Mouse (Mus musculus) hindbrain, embryonic 15.5 days (tissue): Measurements from ENCODE around the gene Gm13306. TPM values are rescaled to one million over a fixed set of nuclear protein-coding genes. Genes with fewer than 3 reads are reported as not detected.
"Not testable (repeated sequence)": the region's sequence is repeated elsewhere in the genome, so short reads cannot be mapped to it uniquely, and the experiment has no call there.

Experiments used
- ATAC-seq: fragments of 200-750 bp; cut with Nextera tagmentation; 2 replicates; pipeline ENCODE4 v1.8.0; 2017; ENCODE audit warnings: low read depth, moderate number of reproducible peaks, moderate TSS enrichment; ENCODE audit not compliant: low FRiP score
- H3K27ac ChIP-seq: fragments of 300-500 bp; sonication (generic); replicated peaks from 2 replicates; pipeline ENCODE4 v1.5.1; 2015; ENCODE audit warnings: mild to moderate bottlenecking, inconsistent platforms
- H3K27me3 ChIP-seq: fragments of 300-500 bp; sonication (generic); 2 replicates; pipeline ENCODE4 v1.6.1; 2015; ENCODE audit warnings: control low read depth, inconsistent platforms
- H3K36me3 ChIP-seq: fragments of 300-500 bp; sonication (generic); 2 replicates; pipeline ENCODE4 v1.6.1; 2015; ENCODE audit warnings: control low read depth, inconsistent platforms
- H3K4me1 ChIP-seq: fragments of 300-500 bp; sonication (generic); replicated peaks from 2 replicates; pipeline ENCODE4 v1.6.1; 2015; ENCODE audit warnings: control low read depth, inconsistent platforms
- H3K4me2 ChIP-seq: fragments of 300-500 bp; sonication (generic); 2 replicates; pipeline ENCODE4 v1.6.1; 2015; ENCODE audit warnings: moderate library complexity, mild to moderate bottlenecking, inconsistent platforms
- H3K4me3 ChIP-seq: fragments of 300-500 bp; sonication (generic); 2 replicates; pipeline ENCODE4 v1.5.1; 2015; ENCODE audit warnings: mild to moderate bottlenecking, inconsistent platforms
- H3K9ac ChIP-seq: fragments of 300-500 bp; sonication (generic); 2 replicates; pipeline ENCODE4 v1.6.1; 2015; ENCODE audit warnings: inconsistent platforms
- H3K9me3 ChIP-seq: fragments of 300-500 bp; sonication (generic); 2 replicates; pipeline ENCODE4 v1.6.1; 2016; ENCODE audit warnings: control low read depth, inconsistent platforms
- WGBS: fragments of 180-500 bp; shearing (Covaris S2); methylation state at CpG from one replicate; pipeline ENCODE4 v1.1.7; 2015; 5-methylcytosine and 5-hydroxymethylcytosine counted together
- polyA plus RNA-seq: library from polyadenylated mRNA; unstranded; fragments of >200 nt; fragmentation: Nextera tagmentation; extraction: Ambion mirVana; gene quantifications from 2 replicates; pipeline ENCODE4 v1.2.1, GENCODE M21; 2015

Gm13306 gene
- polyA plus RNA-seq = 3.4 and 3.6 TPM in 2 replicates

DNA sequence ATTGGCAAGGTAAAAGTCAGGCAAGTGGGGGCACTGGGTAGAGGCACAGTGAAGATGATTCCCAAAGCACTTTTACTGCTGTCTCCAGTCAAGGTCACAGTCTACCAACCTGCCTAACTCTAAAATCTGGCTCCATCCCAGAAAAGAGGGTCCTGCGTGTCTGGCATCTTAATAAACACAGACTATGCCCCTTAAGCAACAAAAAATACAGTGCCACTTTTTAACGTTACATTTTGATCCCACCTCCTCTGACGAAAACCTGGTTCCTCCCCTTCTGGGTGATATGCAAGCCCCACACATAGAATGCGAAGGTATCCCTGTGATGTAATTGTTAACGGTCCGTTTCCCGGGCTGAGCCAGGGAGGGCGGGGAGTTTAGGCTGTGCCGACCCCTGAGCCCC is at the start of gene Gm13306:
Gm13306 (plus strand) TSS at position 301 of the 400 bp plus-strand sequence.
- no CpG with 5 or more reads among the region's 9 CpGs for WGBS
- not testable (repeated sequence) for H3K4me3 ChIP-seq, H3K27ac ChIP-seq, H3K27me3 ChIP-seq, H3K4me2 ChIP-seq, H3K9me3 ChIP-seq, H3K4me1 ChIP-seq, H3K9ac ChIP-seq, ATAC-seq, H3K36me3 ChIP-seq

DNA sequence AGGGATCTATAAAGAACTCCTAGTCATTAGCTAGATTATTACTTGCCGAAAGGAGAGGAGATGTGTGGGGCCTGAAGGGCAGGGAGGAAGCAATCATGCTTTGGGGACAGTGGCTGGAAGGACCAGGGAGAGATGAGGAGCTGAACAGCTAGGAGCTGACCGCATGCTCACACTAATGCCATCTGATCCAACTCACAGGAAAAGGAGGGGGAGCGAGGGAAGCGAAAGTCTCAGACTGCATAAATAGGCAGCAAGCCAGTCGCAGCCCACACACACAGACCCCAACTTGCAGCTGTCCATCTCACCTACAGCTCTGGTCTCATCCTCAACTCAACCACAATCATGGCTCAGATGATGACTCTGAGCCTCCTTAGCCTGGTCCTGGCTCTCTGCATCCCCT is 38.7 kb upstream of the Gm13306 start, which contains the start of gene Gm13304:
Gm13304 (plus strand) TSS at position 301 of the 400 bp plus-strand sequence.
- not testable (repeated sequence) for ATAC-seq, H3K27ac ChIP-seq, H3K27me3 ChIP-seq, H3K4me3 ChIP-seq, H3K36me3 ChIP-seq, H3K4me1 ChIP-seq, H3K4me2 ChIP-seq, H3K9ac ChIP-seq, H3K9me3 ChIP-seq
- WGBS = no CpG with 5 or more reads among the region's 5 CpGs

DNA sequence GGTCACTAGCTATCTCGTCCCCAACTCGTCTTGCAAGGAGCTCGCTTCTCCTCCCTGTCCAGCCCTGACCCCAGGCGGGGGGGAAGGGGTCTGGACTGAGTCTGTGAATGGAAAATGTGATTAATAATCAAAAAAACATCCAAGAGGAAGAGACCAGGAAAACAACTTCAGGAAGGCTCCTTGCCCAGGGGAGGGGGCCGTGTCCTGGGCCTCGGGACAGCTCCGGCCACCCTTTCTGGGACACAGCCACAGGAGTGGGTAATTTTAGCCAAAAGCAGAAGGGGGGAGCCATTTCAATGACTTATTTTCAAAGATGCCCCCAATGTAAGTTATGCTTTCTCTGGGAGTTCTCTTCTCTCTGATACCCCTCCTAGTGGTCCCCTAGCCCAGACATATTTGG is 15.3 kb downstream of the Gm13306 start, which contains the start of gene Gm13305:
Gm13305 (minus strand) TSS at position 101 of the 400 bp plus-strand sequence.
- H3K27ac ChIP-seq, H3K9me3 ChIP-seq, ATAC-seq, H3K4me2 ChIP-seq, H3K4me1 ChIP-seq, H3K36me3 ChIP-seq, H3K27me3 ChIP-seq, H3K9ac ChIP-seq, H3K4me3 ChIP-seq: not testable (repeated sequence)
- no CpG with 5 or more reads among the region's 7 CpGs for WGBS

DNA sequence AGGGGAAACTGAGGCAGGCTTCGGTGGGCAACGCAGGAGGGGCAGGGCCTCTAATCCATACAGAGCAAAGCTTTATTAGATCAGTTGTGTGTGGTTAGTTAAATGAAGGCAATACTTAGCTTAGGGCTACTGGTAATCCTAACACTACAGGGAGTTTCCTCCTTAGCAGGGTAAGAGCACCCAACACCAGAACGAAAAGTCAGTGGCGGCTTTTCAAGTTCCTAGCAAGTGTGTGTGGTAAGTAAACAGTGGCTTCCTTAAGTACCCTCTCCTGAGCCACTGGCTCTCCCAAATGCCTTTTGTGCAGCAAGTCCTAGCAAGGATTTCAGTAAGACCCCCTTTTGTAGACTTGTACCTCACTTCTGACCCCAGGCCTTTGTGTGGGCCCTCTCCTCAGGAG is 25.0 kb downstream of the Gm13306 start:
- not testable (repeated sequence) for H3K4me2 ChIP-seq, H3K27me3 ChIP-seq, H3K9ac ChIP-seq, H3K36me3 ChIP-seq, H3K9me3 ChIP-seq, ATAC-seq, H3K27ac ChIP-seq, H3K4me1 ChIP-seq, H3K4me3 ChIP-seq
- no CpG with 5 or more reads among the region's 4 CpGs for whole genome bisulfite sequencing

DNA sequence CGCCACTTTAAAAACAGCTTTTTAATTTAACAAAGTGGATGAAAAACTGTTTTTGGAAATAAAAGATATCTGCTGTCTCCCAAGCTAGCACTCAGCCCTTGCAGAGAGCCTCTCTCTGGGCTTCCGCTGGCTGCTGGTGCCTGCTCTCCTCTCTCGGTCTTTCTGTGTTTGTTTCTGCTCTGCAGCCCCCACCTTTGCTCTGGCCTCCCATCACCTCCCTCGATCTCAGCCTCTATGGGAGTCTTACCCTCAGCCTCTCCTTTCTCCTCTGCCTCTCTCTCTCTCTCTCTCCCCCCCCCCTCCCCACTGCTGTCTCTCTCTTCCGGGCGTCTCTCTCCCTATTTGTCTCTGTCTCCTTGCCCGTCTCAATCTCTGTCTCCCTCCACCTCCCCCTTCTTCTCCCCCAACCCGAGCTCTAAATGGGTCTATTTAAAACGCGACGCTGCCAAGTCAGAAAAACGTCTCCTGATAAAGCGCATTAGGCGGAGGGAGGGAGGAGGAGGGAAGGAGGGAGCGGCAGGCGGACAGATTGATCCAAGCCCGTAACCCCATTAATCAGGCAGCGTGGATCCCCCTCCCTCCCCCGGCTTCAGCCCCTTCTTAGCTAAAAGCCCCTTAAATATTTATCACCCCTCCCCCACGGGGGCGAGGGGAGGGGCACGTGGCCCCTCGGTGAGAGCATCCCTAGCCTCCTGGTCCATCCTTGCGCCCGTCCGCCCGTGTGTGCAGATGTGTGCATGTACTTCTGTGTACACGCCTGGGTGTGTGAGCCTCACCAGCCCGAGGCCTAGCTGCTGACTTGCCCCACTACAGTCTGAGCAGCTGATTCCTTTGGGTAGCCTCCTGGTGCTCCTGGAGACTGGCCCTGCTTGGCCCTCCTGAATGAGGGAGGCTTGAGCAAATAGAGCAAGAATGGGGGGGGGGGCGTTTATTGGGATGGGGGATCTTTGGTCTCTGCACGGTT is 30.3 kb downstream of the Gm13306 start:
- H3K36me3 ChIP-seq, H3K4me3 ChIP-seq, H3K9ac ChIP-seq, H3K4me2 ChIP-seq, H3K27ac ChIP-seq, H3K4me1 ChIP-seq, H3K9me3 ChIP-seq, H3K27me3 ChIP-seq: not testable (repeated sequence)
- ATAC-seq = peak; percentile 66; the same call in 1 of the 2 replicates
- WGBS = no CpG with 5 or more reads among the region's 31 CpGs

DNA sequence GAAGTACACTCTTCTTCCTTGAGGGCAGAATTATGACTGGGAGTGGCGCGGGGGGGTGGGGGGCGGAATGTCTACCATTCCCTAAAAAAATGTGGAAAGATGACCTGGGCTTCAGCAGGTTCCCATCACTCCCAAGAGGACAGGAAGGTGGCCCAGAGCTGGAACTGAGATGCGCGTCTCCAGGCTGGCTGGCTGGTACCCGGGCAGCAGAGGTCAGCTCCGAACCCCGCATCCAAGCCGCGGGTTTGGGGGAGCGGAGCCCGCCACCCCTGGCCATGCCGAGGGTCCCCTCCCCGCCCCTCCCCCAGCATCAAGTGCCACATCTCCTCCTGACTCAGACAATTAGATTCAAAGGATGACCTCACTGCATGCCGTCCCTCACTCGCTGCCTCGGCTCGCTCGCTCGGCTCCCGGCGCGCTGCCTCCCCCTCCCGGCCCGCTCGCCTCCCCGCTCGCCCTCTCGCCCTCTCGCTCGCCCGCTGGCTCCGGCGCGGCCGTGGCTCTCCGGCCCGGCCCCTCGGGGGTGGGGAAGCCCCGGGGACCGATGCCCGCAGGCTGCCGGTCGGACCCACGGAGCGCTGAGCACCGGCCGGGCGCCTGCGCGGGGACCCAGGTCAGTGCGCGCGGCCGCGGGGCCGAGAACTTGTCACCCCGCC is 31.2 kb downstream of the Gm13306 start:
- H3K4me1 ChIP-seq, H3K4me2 ChIP-seq, H3K27me3 ChIP-seq, H3K27ac ChIP-seq, H3K9me3 ChIP-seq, H3K4me3 ChIP-seq, H3K9ac ChIP-seq, H3K36me3 ChIP-seq: not testable (repeated sequence)
- peak; percentile 61; the same call in 1 of the 2 replicates for ATAC-seq
- no CpG with 5 or more reads among the region's 58 CpGs for WGBS

DNA sequence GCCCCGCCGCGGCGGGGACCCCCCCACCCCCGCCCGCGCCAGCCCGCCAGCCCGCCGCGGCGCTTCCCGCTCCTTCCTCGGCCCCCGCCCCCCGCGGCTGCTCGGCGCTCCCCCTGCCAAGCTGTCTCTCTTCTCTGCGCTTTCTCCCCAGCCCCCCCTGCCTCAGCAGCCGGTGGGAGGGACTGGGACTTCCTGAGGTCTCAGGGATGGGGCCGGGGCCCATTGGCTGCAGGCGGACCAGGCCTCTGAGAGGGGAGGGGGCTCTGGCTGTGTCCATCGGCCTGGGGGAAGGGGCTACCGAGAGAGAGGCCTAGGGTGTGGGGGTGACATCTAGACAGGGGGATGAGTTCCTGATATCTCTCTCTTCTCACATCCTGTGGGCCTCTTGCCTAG is 31.7 kb downstream of the Gm13306 start:
- H3K27ac ChIP-seq, H3K27me3 ChIP-seq, H3K9ac ChIP-seq, H3K4me3 ChIP-seq, H3K9me3 ChIP-seq, H3K4me2 ChIP-seq, H3K4me1 ChIP-seq, H3K36me3 ChIP-seq: not testable (repeated sequence)
- no CpG with 5 or more reads among the region's 25 CpGs for WGBS
- peak; percentile 61 for ATAC-seq

Other genes with a start within 250 kb of the Gm13306 start
- not detected in 2 replicates for gene Gm21541, start 249.8 kb upstream of the Gm13306 start, polyA plus RNA-seq
- 11.2 and 11.5 TPM in 2 replicates for gene Gm20878, start 211.9 kb upstream of the Gm13306 start, polyA plus RNA-seq
- gene Fam205a4, start 187.4 kb upstream of the Gm13306 start, polyA plus RNA-seq = 1.9 and 2.1 TPM in 2 replicates
- gene Gm21093, start 118.7 kb upstream of the Gm13306 start, polyA plus RNA-seq = 0.69 and 0.79 TPM in 2 replicates
- gene Gm3893, start 62.2 kb upstream of the Gm13306 start, polyA plus RNA-seq = not detected in 2 replicates
- gene Gm13304, start 38.6 kb upstream of the Gm13306 start, polyA plus RNA-seq = not detected in 2 replicates
- gene Gm13305, start 15.2 kb downstream of the Gm13306 start, polyA plus RNA-seq = not detected in 2 replicates
- not detected in 2 replicates for gene Gm10600, start 87.2 kb downstream of the Gm13306 start, polyA plus RNA-seq
- not detected in 2 replicates for gene Ccl21b, start 102.3 kb downstream of the Gm13306 start, polyA plus RNA-seq
- not detected in 2 replicates for gene Gm21953, start 140.8 kb downstream of the Gm13306 start, polyA plus RNA-seq
- gene Fam205a3, start 164.9 kb downstream of the Gm13306 start, polyA plus RNA-seq = not detected in 2 replicates